Mouse (Mus musculus): ENCODE measurements around the gene Nup37. TPM values are rescaled to one million over a fixed set of nuclear protein-coding genes. Genes with fewer than 3 reads are reported as not detected.

Nup37 gene
- polyA plus RNA-seq, 1 experiment from 2014 or later = 29.1 TPM

DNA sequence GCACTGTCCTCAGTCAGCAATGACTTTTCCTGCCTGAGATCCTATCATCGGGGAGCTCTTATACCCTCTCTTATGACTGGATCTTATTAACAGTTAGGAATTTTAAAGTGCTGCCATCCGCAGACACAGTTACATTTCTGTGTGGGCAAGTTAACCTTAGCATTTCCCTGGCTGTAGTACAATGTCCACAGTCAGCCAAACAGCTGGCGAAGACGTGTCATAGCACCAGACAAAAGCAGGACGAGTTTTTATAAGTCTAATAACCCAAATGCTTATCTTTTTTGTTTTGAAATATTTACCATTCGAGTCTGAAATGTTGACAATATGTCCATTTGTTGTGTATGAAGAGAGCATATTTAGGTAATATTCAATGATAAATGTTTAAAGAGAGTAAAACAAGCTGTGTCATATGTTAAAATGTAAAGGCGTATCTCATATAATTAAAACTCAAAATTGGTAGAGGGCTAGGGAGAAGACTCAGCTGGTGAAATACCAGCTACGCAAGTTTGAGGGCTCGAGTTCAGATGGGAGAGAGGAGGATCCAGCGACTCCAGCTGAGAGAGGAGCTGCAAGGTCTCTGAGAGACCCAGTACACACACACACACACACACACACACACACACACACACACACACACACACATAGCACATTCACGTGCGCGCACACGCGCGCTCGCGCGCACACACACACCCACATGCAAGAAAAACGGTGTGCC is 68.2 kb downstream of the Nup37 start:
- DNase-seq (ENCODE audit: low spot score) = no peak
- 95% methylated on average over 20 of the region's 20 CpGs for WGBS

DNA sequence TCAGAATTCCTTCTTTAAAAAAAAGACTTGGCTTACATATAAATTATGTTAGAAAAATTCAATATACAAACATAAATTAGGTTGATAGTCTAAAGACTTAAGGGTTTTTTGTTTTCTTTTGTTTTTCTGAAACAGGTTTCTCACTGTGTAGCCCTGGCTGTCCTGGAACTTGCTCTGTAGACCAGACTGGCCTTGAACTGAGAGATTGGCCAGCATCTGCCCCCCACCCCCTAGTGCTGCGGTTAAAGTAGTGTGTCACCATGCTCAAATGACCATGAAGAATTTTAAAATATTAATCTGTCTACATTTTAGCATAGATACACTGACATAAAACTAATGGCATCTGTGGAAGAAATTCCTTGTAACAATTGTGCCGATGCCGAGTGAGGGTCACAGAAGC is 71.4 kb downstream of the Nup37 start:
- H3K9ac ChIP-seq = no peak overlapping the region
- H3K4me3 ChIP-seq (replicated peaks; ENCODE audit: low read length) = no peak overlapping the region
- peaks cover 30% of the 10 kb centered on the region for H3K36me3 ChIP-seq (replicated peaks; ENCODE audit: control insufficient read depth, insufficient read depth)
- H3K4me2 ChIP-seq (replicated peaks) = no peak overlapping the region
- DNase-seq (ENCODE audit: low spot score) (no peak), ATAC-seq (ENCODE audit: low FRiP score) (no peak)
- H3K9me3 ChIP-seq (ENCODE audit: control insufficient read depth, low read length) = no peaks in the 10 kb centered on the region
- no peaks in the 10 kb centered on the region for H3K4me1 ChIP-seq (replicated peaks; ENCODE audit: control insufficient read depth, insufficient read depth, low read length)
- WGBS = 93% methylated on average over 3 of the region's 3 CpGs
- H3K27me3 ChIP-seq (ENCODE audit: control insufficient read depth, insufficient read depth, low read length) = no peaks in the 10 kb centered on the region
- H3K27ac ChIP-seq = no peak overlapping the region

More for the DNA sequence above, 68.2 kb downstream of the Nup37 start:
- no peaks in the 10 kb centered on the region for H3K27me3 ChIP-seq (ENCODE audit: control insufficient read depth, insufficient read depth, low read length)
- no peak overlapping the region for H3K9ac ChIP-seq
- H3K4me1 ChIP-seq (replicated peaks; ENCODE audit: control insufficient read depth, insufficient read depth, low read length) = no peaks in the 10 kb centered on the region
- H3K9me3 ChIP-seq (ENCODE audit: control insufficient read depth, low read length) = no peaks in the 10 kb centered on the region
- H3K27ac ChIP-seq = no peak overlapping the region
- peaks cover 30% of the 10 kb centered on the region for H3K36me3 ChIP-seq (replicated peaks; ENCODE audit: control insufficient read depth, insufficient read depth)
- H3K4me2 ChIP-seq (replicated peaks) = no peak overlapping the region
- no peak overlapping the region for H3K4me3 ChIP-seq (replicated peaks; ENCODE audit: low read length)
- no peak for ATAC-seq (ENCODE audit: low FRiP score)

DNA sequence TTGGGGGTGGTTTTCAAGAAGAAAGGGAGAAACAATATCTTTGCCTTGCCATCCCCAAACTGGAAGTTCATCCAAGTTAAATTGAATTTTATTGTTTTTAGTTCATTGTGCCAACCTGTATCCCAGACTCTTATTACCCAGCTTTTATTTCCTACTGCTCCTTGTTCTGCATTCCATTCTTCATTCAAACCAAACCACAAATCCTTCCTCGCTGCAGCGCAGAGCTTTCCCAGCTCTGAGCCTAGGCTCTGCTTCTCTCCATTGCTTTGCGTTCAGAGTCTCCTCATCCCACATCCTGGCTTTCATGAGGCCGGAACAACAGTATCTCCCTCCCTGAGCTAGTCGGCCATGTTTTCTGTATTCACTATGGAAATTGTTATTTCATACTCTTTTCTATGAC is 74.9 kb downstream of the Nup37 start:
- Histone ChIP-seq H3K27ac (no peak overlapping the region), H3K36me3 (replicated peaks; ENCODE audit: control insufficient read depth, insufficient read depth) (peaks cover 17% of the 10 kb centered on the region), H3K27me3 (ENCODE audit: control insufficient read depth, insufficient read depth, low read length) (no peaks in the 10 kb centered on the region), H3K4me2 (replicated peaks) (no peak overlapping the region), H3K4me1 (replicated peaks; ENCODE audit: control insufficient read depth, insufficient read depth, low read length) (no peaks in the 10 kb centered on the region), H3K4me3 (replicated peaks; ENCODE audit: low read length) (no peak overlapping the region), H3K9ac (no peak overlapping the region), H3K9me3 (ENCODE audit: control insufficient read depth, low read length) (no peaks in the 10 kb centered on the region)
- WGBS = 91% methylated on average over 5 of the region's 5 CpGs
- DNase-seq (ENCODE audit: low spot score) (no peak), ATAC-seq (ENCODE audit: low FRiP score) (no peak)

DNA sequence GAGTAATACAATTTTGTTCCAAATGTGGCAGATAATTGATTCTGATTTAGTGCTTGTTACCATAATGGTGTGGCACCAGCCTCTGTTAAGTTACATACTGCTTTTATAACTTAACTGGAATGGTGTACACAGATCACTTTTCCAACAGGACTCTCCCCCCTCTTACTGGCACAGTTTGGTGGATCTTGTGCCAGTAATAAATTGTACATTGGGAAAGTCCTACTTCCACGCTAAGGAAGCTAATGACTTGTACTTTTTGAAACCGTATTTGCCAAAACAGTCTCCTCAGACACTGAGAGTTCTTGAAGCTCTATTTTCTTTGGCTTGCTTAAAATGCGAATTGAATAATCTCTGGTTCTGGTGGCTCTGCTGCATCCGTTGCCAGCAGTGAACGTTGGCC is 78.6 kb downstream of the Nup37 start:
- Histone ChIP-seq H3K27ac (no peak overlapping the region), H3K4me1 (replicated peaks; ENCODE audit: control insufficient read depth, insufficient read depth, low read length) (no peaks in the 10 kb centered on the region), H3K36me3 (replicated peaks; ENCODE audit: control insufficient read depth, insufficient read depth) (no peaks in the 10 kb centered on the region; the same call in none of the 2 replicates), H3K4me2 (replicated peaks) (no peak overlapping the region), H3K27me3 (ENCODE audit: control insufficient read depth, insufficient read depth, low read length) (no peaks in the 10 kb centered on the region), H3K9me3 (ENCODE audit: control insufficient read depth, low read length) (no peaks in the 10 kb centered on the region), H3K4me3 (replicated peaks; ENCODE audit: low read length) (no peak overlapping the region), H3K9ac (no peak overlapping the region)
- ATAC-seq (ENCODE audit: low FRiP score) (no peak), DNase-seq (ENCODE audit: low spot score) (no peak)
- WGBS = 93% methylated on average over 5 of the region's 5 CpGs

DNA sequence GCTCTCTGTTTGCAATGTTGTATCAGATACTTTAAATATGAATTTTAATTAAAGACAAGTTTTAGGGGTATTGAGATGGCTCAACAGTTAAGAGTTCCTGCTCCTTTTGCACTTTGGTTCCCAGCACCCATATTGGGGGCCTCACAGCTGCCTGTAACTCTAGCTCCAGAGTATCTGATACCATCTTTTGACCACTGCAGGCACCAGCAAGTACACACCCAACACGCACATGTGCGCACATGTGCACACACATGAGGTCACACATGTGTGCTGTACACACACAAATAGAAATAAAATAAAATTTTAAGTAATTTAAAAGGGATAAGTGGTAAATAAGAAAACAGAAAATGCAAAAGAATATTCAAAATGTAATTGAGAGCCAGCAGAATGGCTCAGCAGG is 81.2 kb downstream of the Nup37 start:
- H3K4me3 ChIP-seq (replicated peaks; ENCODE audit: low read length) = no peak overlapping the region
- no peak overlapping the region for H3K27ac ChIP-seq
- no peaks in the 10 kb centered on the region for H3K4me1 ChIP-seq (replicated peaks; ENCODE audit: control insufficient read depth, insufficient read depth, low read length)
- ATAC-seq (ENCODE audit: low FRiP score) = no peak
- no peaks in the 10 kb centered on the region; the same call in 1 of the 2 replicates for H3K36me3 ChIP-seq (replicated peaks; ENCODE audit: control insufficient read depth, insufficient read depth)
- no peak overlapping the region for H3K9ac ChIP-seq
- H3K9me3 ChIP-seq (ENCODE audit: control insufficient read depth, low read length) = no peaks in the 10 kb centered on the region
- no peaks in the 10 kb centered on the region for H3K27me3 ChIP-seq (ENCODE audit: control insufficient read depth, insufficient read depth, low read length)
- H3K4me2 ChIP-seq (replicated peaks) = no peak overlapping the region
- 98% methylated on average over 2 of the region's 2 CpGs for WGBS
- DNase-seq (ENCODE audit: low spot score) = no peak

Other genes starting within 250 kb of the Nup37 start
- gene Pmch, start 55.9 kb upstream of the Nup37 start, polyA plus RNA-seq (2014; fragmentation: Nextera tagmentation; extraction: Ambion mirVana) = 0.43 TPM in 2 replicates
- gene Parpbp, start 51 bp upstream of the Nup37 start, polyA plus RNA-seq (2014; fragmentation: Nextera tagmentation; extraction: Ambion mirVana) = 1.6 and 2.5 TPM in 2 replicates
- gene Washc3, start 54.1 kb downstream of the Nup37 start, polyA plus RNA-seq (2014; fragmentation: Nextera tagmentation; extraction: Ambion mirVana) = 37.2 and 46.0 TPM in 2 replicates
- 0.44 and 0.82 TPM in 2 replicates for gene Dram1, start 232.1 kb downstream of the Nup37 start, polyA plus RNA-seq (2014; fragmentation: Nextera tagmentation; extraction: Ambion mirVana)
- 23.8 TPM in 2 replicates for gene Gnptab, start 232.1 kb downstream of the Nup37 start, polyA plus RNA-seq (2014; fragmentation: Nextera tagmentation; extraction: Ambion mirVana)

All from hindbrain, embryonic 14.5 days (tissue).